Mouse (Mus musculus) cerebellum, adult 2 months (tissue): Measurements from ENCODE around the gene Kirrel3.

Experiments used
- CTCF ChIP-seq: fragments of 200-500 bp; IDR thresholded peaks from 2 replicates; pipeline ENCODE4 v1.5.1; 2011; ENCODE audit warnings: low read depth, mild to moderate bottlenecking, control low read depth, low read length, moderate library complexity, borderline replicate concordance; ENCODE audit not compliant: insufficient read depth
- POLR2A ChIP-seq: fragments of 200-500 bp; IDR thresholded peaks from 2 replicates; pipeline ENCODE4 v1.6.1; 2011; ENCODE audit warnings: low read length, control low read depth, borderline replicate concordance; ENCODE audit not compliant: insufficient read depth

DNA sequence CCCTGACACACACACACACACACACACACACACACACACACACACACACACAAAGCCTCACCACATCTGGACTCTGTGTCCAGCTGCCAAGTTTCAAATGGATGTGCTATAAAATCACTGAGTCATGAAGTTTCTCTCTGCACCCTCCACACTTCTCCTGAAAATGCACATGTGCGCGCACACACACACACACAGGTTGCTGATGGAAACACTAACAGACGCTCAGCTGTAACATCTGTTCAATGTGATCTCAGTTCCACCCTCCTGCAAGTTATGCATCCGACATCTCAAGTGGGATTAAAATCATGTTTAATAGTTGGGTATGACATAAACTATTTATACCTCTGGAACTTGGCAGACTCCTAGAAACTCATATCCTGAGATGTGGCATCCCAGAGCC lies 518.4 kb downstream of the Kirrel3 start:
- no peak for TF ChIP-seq CTCF
- TF ChIP-seq POLR2A = no peak
